Mouse (Mus musculus) bone marrow macrophage, adult 2 months (primary cell): Measurements from ENCODE around the gene Fcer1g.
A peak's percentile ranks its signal among the peaks of the same experiment; 100 is the strongest.

Experiments
- CTCF ChIP-seq: IDR thresholded peaks from 2 replicates; pipeline ENCODE4 v1.5.1; 2012; ENCODE audit warnings: low read depth, mild to moderate bottlenecking, low read length, moderate library complexity
- POLR2A ChIP-seq: IDR thresholded peaks from 2 replicates; pipeline ENCODE4 v1.6.1; 2012; ENCODE audit warnings: mild to moderate bottlenecking, low read depth, low read length, borderline replicate concordance

DNA sequence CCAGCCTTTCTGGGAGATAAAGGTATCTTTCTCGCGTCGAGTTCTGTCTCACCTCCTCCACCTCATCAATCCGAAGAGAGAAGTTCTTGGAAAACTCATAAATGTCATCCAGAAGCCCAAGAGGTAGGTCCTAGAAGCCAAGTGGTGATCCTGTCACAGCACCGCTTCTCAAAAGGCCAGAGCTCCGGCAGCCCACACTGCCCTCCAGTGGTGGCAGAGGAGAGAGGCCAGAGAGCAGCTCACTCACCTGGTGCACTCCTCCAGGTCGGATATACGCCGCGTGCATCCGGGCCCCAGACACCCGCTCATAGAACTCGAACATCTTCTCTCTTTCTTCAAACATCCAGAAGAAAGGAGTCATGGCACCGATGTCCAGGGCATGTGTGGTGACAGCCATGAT is 4.3 kb upstream of the Fcer1g start:
- no peak for TF ChIP-seq POLR2A
- peak; percentile 76 for TF ChIP-seq CTCF
